Mouse (Mus musculus): ENCODE results near the gene Gpa33.

DNA sequence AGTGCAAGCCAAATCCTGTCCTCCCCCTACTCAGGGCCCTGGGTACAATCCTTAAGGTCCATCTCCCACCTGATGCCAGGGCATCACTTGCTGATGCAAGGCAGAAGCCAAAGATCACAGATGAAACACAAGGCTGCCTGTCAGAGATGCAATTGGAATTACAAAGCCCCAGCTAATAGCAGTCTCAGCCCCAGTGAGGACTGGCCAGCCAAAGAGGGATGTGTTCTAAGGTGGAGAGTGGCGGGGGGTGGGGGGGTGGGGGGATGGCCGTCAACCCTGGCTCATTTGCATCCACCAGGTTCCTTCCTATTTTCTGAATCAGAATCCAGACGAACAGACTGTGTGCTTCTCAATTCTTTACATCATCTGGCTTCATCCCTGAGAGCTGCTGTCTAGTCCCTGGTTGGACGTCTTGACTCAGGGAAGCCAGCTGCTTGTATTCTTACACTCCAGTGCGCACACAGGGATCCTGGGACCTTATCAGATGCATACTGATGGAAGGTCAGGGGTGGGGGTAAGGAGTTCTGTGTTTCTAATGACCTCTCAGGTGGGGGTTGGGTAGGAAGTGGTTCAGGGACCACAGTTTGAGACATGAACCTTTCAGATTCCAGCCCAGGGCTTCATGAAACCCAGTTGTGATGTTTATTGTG lies 5.2 kb downstream of the Gpa33 start:
- no peak for TF ChIP-seq CTCF (IDR thresholded peaks at IDR 0.05; ENCODE audit: control insufficient read depth, insufficient read depth, insufficient replicate concordance, low read depth, low read length)
- no peak for TF ChIP-seq POLR2A (IDR thresholded peaks at IDR 0.05; ENCODE audit: control insufficient read depth, low read depth, low read length)

Measured in testis, adult 2 months (tissue).